Mouse (Mus musculus) megakaryocyte, embryonic 14.5 days (primary cell): Measurements from ENCODE around the gene Lrmp.

Experiments
- FLI1 ChIP-seq: IDR thresholded peaks from 2 replicates; pipeline ENCODE4 v1.6.1; 2012; ENCODE audit warnings: low read length, inconsistent platforms, mixed read lengths
- GATA1 ChIP-seq: IDR thresholded peaks from 3 replicates; pipeline ENCODE4 v1.6.1; 2012; ENCODE audit warnings: mixed read lengths, low read length, inconsistent platforms, borderline replicate concordance

GRCm38 (mm10) chr6:145173781-145174191 is 58.3 kb downstream of the Lrmp start:
- TF ChIP-seq GATA1 = no peak
- TF ChIP-seq FLI1 = no peak
